Mouse (Mus musculus) cerebellum, postnatal 36 days (tissue): ENCODE measurements at regions not wholly inside any gene's neighbourhood (a gene's known extent, or its start where the extent isn't known, plus 50 kb on each side); places are given as distances from the start of the nearest gene placed in this dataset.
"Not testable (repeated sequence)": the region's sequence is repeated elsewhere in the genome, so short reads cannot be mapped to it uniquely, and the experiment has no call there.

Source experiments
- DNase-seq, 2 experiments: peaks; one replicate each; pipeline ENCODE4 v3.0.0; 2021 to 2022; ENCODE audit warnings: mixed read lengths in 2 of 2

GRCm38 (mm10) chr6:18566934-18567333, 52.3 kb upstream of the Cttnbp2 start:
- DNase-seq, result not testable (repeated sequence)

DNA sequence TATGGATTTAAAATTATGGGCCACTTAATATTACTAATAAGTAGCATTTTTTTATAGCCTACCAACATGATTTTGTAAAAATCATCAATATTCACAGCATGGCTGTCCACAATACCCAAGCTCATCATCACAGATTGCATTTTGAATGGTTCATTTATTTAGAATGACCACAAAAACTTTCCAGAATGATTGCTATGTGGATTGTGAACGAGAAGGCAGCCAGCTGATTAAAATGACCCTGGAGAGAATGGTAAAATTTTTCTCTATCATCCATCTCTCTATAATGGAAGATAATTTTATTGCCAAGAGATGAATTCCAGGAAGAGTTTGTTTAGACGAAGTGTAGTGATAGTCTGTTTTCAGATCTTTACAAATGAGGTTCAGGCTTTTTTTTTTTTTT, 54.6 kb upstream of the Cttnbp2 start:
- no peak for DNase-seq

GRCm38 (mm10) chr6:18578501-18578900, 63.9 kb upstream of the Cttnbp2 start:
- peak in 1 of 2 experiments; percentile 3 for DNase-seq

DNA sequence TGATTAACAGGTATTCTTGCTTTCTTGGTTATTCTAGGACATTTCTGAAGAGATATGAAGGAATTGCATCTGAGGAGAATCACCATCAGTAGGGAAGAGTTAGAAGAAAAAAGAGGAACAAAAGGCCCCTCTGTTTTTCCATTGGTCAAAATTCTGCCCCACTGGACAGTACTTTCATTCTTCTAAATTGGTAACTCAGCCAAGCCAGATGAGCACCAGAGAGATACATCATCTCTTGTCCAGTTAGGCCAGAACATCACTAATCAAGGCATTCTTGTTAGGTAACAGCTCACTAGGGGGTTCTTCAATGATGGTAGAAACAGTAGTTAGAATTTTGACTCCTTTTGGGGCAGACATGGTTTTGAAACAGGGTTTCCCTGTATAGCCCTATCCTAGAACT, 74.8 kb upstream of the Cttnbp2 start:
- no peak for DNase-seq

- DNase-seq, result no peak
Measured at GRCm38 (mm10) chr6:18596680-18597079, 82.0 kb upstream of the Cttnbp2 start.

GRCm38 (mm10) chr6:18599626-18600025, 85.0 kb upstream of the Cttnbp2 start:
- no peak for DNase-seq

GRCm38 (mm10) chr6:18601926-18602325, 87.3 kb upstream of the Cttnbp2 start:
- DNase-seq, result no peak

- DNase-seq, result no peak
Measured at GRCm38 (mm10) chr6:18621372-18622262, 107.0 kb upstream of the Cttnbp2 start.

DNA sequence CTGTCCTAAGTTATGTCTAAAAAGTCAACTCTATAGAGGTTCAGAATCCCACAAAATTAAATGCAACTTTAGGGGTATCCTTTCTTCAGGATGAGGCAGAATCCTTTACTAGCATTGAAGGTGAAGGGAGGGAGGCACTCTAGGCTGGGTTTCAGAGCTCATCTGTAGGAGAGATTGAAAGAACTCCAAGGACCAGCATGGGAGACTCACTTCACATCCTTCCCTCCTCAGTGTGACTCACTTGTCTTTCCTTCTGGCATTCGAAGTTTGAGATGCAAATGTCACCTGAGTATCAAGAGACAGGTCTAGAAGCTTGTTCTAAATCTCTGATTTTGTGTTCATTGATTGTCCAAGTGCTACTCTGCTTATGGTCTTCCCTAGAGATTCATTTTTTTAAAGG, 113.9 kb upstream of the Cttnbp2 start:
- no peak for DNase-seq

DNA sequence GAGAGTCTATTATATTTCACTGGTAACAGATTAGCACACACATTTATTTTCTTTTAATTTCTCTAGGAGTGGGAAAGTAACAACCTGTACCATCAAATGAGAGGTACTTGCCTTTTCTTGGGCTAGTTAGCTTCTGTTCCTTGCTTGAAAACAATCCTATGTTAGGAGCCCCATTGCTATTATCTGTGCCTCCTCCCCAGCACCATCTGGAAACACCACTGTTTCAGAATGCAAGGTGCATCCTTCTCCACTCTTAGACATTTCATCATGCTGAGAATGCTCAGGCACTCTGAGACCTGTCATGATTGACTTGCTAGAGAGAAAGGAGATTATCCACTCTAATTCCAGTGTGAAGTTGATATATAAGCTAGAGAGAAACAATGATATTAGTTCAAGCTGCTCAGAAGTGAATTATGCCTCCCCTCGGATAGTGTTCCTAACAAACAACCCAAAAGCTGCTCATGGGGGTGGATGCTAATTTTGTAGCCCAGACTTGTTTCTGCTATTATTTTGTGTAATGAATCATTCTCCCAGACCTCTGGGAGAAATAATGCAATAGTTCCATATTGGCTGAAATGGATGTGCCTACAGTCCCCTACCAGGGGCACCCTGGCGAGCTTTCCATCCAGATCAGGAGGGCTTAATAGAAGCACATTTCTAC, 119.0 kb upstream of the Cttnbp2 start:
- DNase-seq, result no peak

DNA sequence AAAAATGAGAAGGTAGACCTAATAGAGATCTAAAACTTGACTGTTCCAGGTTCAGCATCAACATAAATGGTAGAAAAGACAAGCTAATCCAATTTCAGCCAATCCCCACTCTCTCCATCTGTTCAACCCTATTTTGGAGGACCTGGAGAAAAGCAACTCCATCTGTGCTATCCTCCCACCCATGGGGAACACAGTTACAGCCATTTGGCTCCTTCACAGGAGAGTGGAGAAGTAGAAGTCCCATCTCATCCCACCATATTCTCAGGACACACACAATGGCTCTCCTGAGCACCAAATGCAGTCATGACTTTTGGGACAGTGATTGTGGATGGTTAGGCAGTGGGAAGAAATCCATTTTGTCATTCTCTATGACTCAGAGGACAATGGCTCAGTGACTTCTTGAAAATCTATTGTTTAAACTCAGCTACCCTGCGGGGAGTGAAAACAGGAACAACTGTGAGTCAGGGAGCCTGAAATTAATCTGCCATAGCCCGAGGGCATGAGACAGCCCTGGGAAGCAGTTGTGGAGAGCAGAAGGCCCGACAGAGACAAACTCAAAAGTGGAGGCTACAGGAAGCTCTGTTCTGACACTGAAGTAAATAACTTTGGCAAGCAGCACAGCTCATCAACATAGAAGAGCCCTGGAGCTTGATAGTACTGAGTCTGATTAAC, 125.2 kb upstream of the Cttnbp2 start:
- DNase-seq, result peak; percentile 40 to 44

- no peak for DNase-seq
Measured at GRCm38 (mm10) chr6:18648898-18649591, 134.4 kb upstream of the Cttnbp2 start.

GRCm38 (mm10) chr6:18651319-18651718, 136.7 kb upstream of the Cttnbp2 start:
- no peak for DNase-seq

GRCm38 (mm10) chr6:18652006-18652601, 137.5 kb upstream of the Cttnbp2 start:
- no peak for DNase-seq

- no peak for DNase-seq
Measured at GRCm38 (mm10) chr6:18654275-18654674, 139.6 kb upstream of the Cttnbp2 start.

DNA sequence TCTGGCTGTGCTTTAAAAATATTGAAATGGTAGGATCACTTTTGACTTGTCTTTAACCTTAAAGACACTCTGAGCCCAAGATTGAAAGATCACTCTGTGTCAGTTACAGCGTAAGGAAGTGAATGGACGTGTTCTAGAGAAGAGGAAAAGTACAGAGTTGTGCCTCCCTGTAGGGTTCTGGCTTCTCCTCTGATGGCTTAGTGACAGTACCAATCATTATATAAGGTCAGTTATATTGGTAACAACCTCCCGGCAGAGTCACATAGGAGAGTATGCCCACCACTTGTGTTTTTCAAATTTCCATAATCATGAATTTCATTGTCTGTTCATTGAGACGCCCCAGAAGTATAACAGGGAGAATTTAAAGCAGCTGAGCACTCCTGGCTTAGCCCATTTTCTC, 141.6 kb upstream of the Cttnbp2 start:
- no peak for DNase-seq

DNA sequence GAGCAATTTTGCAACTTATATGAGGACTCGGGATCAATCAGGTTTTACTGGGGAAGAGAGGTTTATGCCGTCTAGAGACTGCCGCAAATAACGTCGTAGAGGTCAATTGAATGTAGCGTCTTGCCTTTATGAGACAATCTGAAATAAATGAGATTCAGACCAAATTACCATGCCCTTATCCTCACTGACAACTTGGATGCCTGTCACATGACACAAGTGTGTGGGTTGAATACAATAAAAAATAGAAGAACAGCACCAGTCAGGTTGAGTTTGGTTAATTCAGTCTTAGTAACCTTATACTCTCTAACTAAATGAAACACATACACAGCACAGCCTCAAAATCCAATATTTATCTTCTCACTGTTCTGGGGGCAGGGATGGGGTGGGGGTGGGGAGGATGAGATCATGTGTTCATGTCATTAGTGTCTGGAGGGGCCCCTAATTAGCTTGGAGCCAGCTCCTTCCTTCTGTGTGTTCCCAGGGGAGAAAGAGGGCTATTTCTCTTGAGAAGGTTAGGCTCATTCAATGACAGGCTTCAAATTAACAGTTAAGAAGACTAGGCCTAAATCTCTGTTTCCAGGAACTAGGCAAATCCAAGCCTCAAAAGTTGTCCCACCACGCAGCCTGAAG, 142.2 kb upstream of the Cttnbp2 start:
- no peak for DNase-seq

- DNase-seq, result no peak
Measured at GRCm38 (mm10) chr6:18664687-18665086, 150.0 kb upstream of the Cttnbp2 start.

GRCm38 (mm10) chr6:18665992-18666391, 151.3 kb upstream of the Cttnbp2 start:
- no peak for DNase-seq

DNA sequence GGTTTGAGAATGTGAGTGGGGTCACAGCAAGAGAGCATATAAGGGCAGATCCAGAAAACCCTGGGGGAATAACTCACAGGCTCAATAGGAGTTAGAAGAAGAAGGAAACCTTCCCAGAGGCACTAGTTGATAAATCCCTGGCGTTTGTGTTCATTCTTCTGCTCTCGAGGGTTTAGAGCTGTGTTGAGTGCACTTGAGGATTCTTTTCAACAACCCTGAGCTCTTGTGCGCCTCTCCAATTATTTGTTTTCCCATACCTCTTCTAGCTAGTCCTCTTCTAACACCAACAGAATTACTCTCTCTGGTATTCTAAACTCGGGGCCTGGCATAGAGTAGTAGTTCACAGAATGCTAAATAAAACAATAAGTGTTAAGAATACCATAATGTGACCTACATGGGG, 151.9 kb upstream of the Cttnbp2 start:
- no peak for DNase-seq

- no peak for DNase-seq
Measured at GRCm38 (mm10) chr6:18670677-18671076, 156.0 kb upstream of the Cttnbp2 start.
